Mouse (Mus musculus) neural tube, embryonic 10.5 days (tissue): ENCODE data around the gene Nfe2l3.
"Not testable (repeated sequence)": the region's sequence is repeated elsewhere in the genome, so short reads cannot be mapped to it uniquely, and the experiment has no call there.

Experiments
- DNase-seq: peaks from one replicate; pipeline ENCODE4 v3.0.0-alpha.2; 2017; ENCODE audit warnings: low spot score; ENCODE audit errors: extremely low spot score

The Nfe2l3 gene

DNA sequence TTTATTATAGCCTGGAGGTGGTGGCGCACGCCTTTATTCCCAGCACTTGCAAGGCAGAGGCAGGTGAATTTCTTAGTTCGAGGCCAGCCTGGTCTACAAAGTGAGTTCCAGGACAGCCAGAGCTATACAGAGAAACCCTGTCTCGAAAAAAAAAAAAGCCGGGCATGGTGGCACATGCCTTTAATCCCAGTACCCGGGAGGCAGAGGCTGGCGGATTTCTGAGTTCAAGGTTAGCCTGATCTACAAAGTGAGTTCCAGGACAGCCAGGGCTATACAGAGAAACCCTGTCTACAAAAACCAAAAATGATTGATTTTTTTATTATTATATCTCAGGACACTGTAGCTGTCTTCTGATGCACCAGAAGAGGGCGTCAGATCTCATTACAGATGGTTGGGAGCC is 52.1 kb downstream of the Nfe2l3 start:
- DNase-seq: not testable (repeated sequence)

- no peak for DNase-seq
Measured at GRCm38 (mm10) chr6:51485646-51486045, 53.2 kb downstream of the Nfe2l3 start.

GRCm38 (mm10) chr6:51486076-51486710 is 53.7 kb downstream of the Nfe2l3 start:
- no peak for DNase-seq

DNA sequence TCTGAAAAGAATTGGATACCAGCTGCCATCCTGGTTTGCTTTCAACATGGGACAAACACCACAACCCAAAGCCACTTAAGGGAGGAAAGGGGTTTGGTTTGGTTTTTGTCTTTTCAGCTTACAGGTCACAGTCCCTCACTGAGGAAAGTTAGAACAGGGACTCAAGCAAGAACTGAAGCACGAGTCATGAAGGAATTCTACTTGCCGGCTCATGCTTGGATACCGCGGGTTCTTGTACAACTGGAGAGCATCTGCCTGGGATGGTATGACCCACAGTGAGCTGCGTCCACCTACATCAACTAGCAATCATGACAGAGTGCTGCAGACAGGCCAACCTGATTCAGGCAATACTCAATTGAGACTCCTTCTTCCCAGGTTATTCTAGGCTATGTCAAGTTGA is 54.3 kb downstream of the Nfe2l3 start:
- DNase-seq: no peak

GRCm38 (mm10) chr6:51489787-51490186 is 57.3 kb downstream of the Nfe2l3 start:
- no peak for DNase-seq

DNA sequence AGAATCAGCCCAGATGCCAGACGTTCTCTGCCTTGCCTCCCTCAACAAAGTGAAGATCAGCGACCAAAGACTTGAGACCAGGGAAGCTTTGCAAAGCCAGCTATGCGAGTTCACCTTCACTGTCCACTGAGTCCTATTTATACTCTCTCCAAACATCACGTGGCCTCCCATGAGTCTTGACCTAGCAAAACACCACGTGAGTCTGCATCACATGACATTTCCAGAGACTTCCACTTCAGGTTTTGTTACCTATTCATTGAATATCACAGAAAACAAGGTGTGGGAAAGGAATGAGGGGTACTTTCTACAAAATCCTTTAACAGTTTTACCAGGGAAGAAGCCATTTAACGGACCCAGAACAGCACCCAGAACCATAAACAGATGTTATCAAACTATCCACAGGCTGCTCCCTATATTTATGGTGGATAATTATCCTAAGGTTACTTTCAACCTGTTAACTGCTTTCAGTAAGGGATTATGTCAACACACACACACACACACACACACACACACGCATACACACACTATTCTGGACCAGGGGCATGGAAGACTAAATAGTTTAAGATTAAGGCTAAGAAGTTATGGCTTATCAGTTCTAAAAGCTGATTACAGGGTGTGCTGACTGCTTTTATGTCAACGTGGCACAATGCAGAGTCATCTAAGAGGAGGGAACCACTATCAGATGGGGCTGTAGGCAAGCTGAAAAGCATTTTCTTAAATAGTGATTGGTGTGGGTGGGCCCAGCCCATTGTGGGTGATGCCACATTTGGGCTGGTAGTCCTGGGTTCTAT is 65.0 kb downstream of the Nfe2l3 start:
- DNase-seq: no peak

GRCm38 (mm10) chr6:51505671-51506070 is 73.2 kb downstream of the Nfe2l3 start:
- DNase-seq: no peak

DNA sequence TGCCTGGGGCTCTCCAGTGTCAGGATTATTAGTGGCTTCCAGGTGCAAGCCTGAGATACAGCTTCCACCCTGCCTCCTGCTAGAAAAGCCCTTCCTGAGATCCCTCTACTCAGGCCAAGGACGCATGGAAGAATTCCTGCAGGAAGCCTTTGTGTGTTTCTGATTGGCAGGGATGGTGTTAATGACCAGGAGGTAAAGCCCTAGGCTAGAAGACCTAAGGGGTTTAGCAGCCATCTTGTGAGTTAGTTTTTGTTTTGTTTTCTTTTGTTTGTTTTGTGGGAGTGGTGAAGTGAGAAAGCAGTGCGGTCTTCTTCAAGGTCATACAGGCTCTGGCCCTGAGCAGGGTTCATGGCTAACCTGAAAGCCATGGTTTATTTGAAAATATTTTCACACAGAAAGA is 75.1 kb downstream of the Nfe2l3 start:
- DNase-seq: no peak
